Mouse (Mus musculus): ENCODE measurements around the gene Olfr1167.
"Not testable (repeated sequence)": the region's sequence is repeated elsewhere in the genome, so short reads cannot be mapped to it uniquely, and the experiment has no call there.

Gene Olfr1167

DNA sequence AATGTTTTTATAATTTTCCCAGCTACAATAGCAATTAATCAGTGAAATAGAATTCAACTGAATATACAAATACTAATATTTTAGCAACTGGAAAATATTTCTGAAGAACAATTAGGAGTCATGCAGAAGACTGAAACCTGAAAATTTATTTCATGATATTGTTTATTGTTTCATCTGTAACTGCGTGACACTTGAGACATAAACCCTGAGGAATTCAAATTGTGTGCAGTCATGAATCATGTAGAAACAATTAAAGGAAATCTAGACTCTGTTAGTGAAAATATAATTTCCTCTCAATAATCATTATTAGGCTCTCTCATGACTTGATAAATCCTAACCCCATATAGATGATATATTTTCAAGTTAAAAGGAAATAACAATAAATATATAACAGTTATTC is at the start of gene Olfr1167:
Olfr1167 (minus strand) TSS at position 101 of the 400 bp plus-strand sequence.
- DNase-seq, result not testable (repeated sequence)

DNA sequence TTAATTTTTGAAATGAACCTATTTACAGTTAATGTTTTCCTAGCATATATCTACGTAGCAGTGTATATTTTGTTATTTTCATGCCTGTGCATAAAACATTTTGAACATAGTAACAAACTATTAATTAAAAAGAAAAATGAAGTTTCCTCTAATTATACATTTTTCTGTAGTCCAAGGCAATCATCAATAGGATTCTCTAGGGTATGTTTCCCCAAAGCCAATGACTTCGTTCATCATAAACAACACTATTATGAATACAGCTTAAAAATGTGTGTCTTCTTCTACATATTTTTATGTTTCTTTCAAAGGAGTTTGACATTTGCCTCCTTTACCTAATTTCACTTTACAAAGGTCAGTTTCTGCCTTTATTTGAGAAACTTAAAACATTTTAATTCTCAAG is 26.6 kb upstream of the Olfr1167 start, which contains the start of gene Olfr1168:
Olfr1168 (plus strand) TSS at position 301 of the 400 bp plus-strand sequence.
- DNase-seq, result no peak

DNA sequence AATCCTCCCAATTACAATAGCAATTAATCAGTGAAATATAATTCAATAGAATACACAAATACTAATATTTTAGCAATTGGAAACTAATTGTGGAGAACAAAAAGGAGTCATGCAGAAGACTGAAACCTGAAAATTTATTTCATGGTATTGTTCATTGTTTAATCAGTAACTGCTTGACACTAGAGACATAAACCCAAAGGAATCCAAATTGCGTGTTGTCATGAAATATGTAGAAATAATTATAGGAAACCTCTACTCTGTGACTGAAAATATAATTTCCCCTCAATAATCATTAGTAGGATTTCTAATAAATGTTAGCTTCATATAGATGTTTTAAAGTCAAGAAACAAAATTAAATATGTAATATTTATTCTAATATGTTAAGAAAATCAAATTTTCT is 26.8 kb downstream of the Olfr1167 start, which contains the start of gene Olfr1166:
Olfr1166 (minus strand) TSS at position 101 of the 400 bp plus-strand sequence.
- DNase-seq, result no peak
